In genomic region chr6:89286700-89287428, GRCm38 (mm10) we compare ENCODE assay signal across 9 mouse cellular contexts.
DNase-seq lines count a peak whose midpoint lies in the region; ATAC-seq and TF ChIP-seq lines count a peak whose summit lies in the region.
"Had no signal": no experiment of that assay in that cellular context is flagged by ENCODE, and none has a peak within 500 bp of the region (broad histone marks: within the 10 kb centered on the region; RNA-seq: fewer than 3 reads in every experiment).

No protein-coding gene starts in this region.

- H3K4me3 ChIP-seq in hindbrain, embryonic 10.5 days = no peak overlapping the region
- H3K4me3 ChIP-seq in lung, postnatal 0 days (ENCODE audit: low read depth, low read length) = no peak overlapping the region
- H3K4me3 ChIP-seq: heart, adult 2 months had no signal

- peak; percentile 79 for ATAC-seq in lung, postnatal 0 days

- TF ChIP-seq POLR2A in brain, embryonic 14.5 days (IDR thresholded peaks at IDR 0.05; ENCODE audit: borderline replicate concordance, extremely low read depth, insufficient read depth, insufficient read length, poor library complexity, severe bottlenecking) = no peak

- peaks cover 52% of the 10 kb centered on the region for H3K4me1 ChIP-seq in hindbrain, embryonic 10.5 days (replicated peaks)
- H3K4me1 ChIP-seq in lung, postnatal 0 days (ENCODE audit: insufficient read depth, low read depth, low read length) = no peaks in the 10 kb centered on the region

- no peak overlapping the region for H3K9ac ChIP-seq in lung, postnatal 0 days (replicated peaks; ENCODE audit: low read depth)

- no peak for TF ChIP-seq EP300 in lung, postnatal 0 days (IDR thresholded peaks at IDR 0.05)

- WGBS in hindbrain, embryonic 10.5 days = 55% methylated on average over 6 of the region's 6 CpGs
- 32% methylated on average over 6 of the region's 6 CpGs for WGBS in lung, postnatal 0 days

- peaks cover 4% of the 10 kb centered on the region; the same call in 1 of the 2 replicates for H3K9me3 ChIP-seq in hindbrain, embryonic 10.5 days
- no peaks in the 10 kb centered on the region for H3K9me3 ChIP-seq in lung, postnatal 0 days (ENCODE audit: low read length)

- peak; percentile 25 for DNase-seq in cerebellum, adult 9-11 months
- no peak for DNase-seq in cerebellum, postnatal 36 days
- DNase-seq in CD4-positive, CD25-positive, alpha-beta regulatory T cell, adult 2 months (ENCODE audit: low read depth, low spot score) = peak; percentile 85
- peak; percentile 83 for DNase-seq in brain, embryonic 14.5 days (ENCODE audit: low read depth)
- DNase-seq in hindbrain, embryonic 10.5 days (ENCODE audit: low spot score) = peak; percentile 64
- DNase-seq in lung, postnatal 0 days (ENCODE audit: low spot score) = peak; percentile 76
- peak; percentile 49 for DNase-seq in ovary, postnatal 36 days (ENCODE audit: low spot score)
- no peak for DNase-seq in layer of hippocampus, postnatal 10 days (ENCODE audit: low spot score in 2 of 2)

- TF ChIP-seq CTCF in brain, embryonic 14.5 days (IDR thresholded peaks at IDR 0.05; ENCODE audit: borderline replicate concordance, extremely low read depth, insufficient read depth, insufficient read length) = no peak
- TF ChIP-seq CTCF in lung, postnatal 0 days (IDR thresholded peaks at IDR 0.05) = no peak; the same call in 1 of the 2 replicates

- H3K27ac ChIP-seq in hindbrain, embryonic 10.5 days = peak overlapping the region; percentile 75
- no peak overlapping the region for H3K27ac ChIP-seq in lung, postnatal 0 days (ENCODE audit: low read length)
- H3K27ac ChIP-seq: heart, adult 2 months had no signal

- H3K36me3 ChIP-seq in hindbrain, embryonic 10.5 days = no peaks in the 10 kb centered on the region
- H3K36me3 ChIP-seq in lung, postnatal 0 days (ENCODE audit: insufficient read depth, low read length) = no peaks in the 10 kb centered on the region

- H3K27me3 ChIP-seq in hindbrain, embryonic 10.5 days (ENCODE audit: insufficient read depth, poor library complexity, severe bottlenecking) = 0 out of 2 replicates have a peak, but pooled peaks cover 4% of the 10 kb centered on the region
- no peaks in the 10 kb centered on the region for H3K27me3 ChIP-seq in lung, postnatal 0 days (replicated peaks; ENCODE audit: insufficient read depth, low read length)

- H3K4me2 ChIP-seq in lung, postnatal 0 days (replicated peaks; ENCODE audit: low read depth, low read length) = no peak overlapping the region

Comparison
In these comparisons a context has a peak if more than half of its experiments do, and no peak if none do; other contexts are left out.
1. DNase-seq: peak in cerebellum, adult 9-11 months (single experiment), CD4-positive, CD25-positive, alpha-beta regulatory T cell, adult 2 months (single experiment), brain, embryonic 14.5 days (single experiment), hindbrain, embryonic 10.5 days (single experiment), lung, postnatal 0 days (single experiment) and ovary, postnatal 36 days (single experiment); none in cerebellum, postnatal 36 days (0 of 2) and layer of hippocampus, postnatal 10 days (0 of 2).